Mouse (Mus musculus): ENCODE measurements around the gene Pygb. TPM values are rescaled to one million over a fixed set of nuclear protein-coding genes. Genes with fewer than 3 reads are reported as not detected.

Gene Pygb
- polyA plus RNA-seq (2017; shearing (Covaris generic)) = 112 TPM

GRCm38 (mm10) chr2:150786251-150787180 is at the start of gene Pygb:
Pygb (plus strand) TSS chr2:150786735.

GRCm38 (mm10) chr2:150748854-150749253 is 37.7 kb upstream of the Pygb start, which contains the start of gene Entpd6:
Entpd6 (plus strand) TSS chr2:150749042.

Other genes starting within 250 kb of the Pygb start
- gene Cst7, start 216.3 kb upstream of the Pygb start, polyA plus RNA-seq (2017; shearing (Covaris generic)) = 355 TPM
- 42.0 TPM for gene Apmap, start 178.2 kb upstream of the Pygb start, polyA plus RNA-seq (2017; shearing (Covaris generic))
- 29.7 TPM for gene Acss1, start 118.2 kb upstream of the Pygb start, polyA plus RNA-seq (2017; shearing (Covaris generic))
- not detected for gene Vsx1, start 97.4 kb upstream of the Pygb start, polyA plus RNA-seq (2017; shearing (Covaris generic))
- gene Entpd6, start 37.7 kb upstream of the Pygb start, polyA plus RNA-seq (2017; shearing (Covaris generic)) = 72.8 TPM
- gene Abhd12, start 118.0 kb downstream of the Pygb start, polyA plus RNA-seq (2017; shearing (Covaris generic)) = 17.8 TPM
- 5.5 TPM for gene Gins1, start 118.7 kb downstream of the Pygb start, polyA plus RNA-seq (2017; shearing (Covaris generic))